Mouse (Mus musculus) adrenal gland, adult 18-20 months (tissue): ENCODE data around the gene Magi1. TPM values are rescaled to one million over a fixed set of nuclear protein-coding genes. Genes with fewer than 3 reads are reported as not detected.
A peak's percentile ranks its signal among the peaks of the same experiment; 100 is the strongest.

ENCODE experiments used
- DNase-seq, 2 experiments: peaks; one replicate each; pipeline ENCODE4 v3.0.0; 2021 to 2022; ENCODE audit warnings: low spot score in 2 of 2
- total RNA-seq, 2 experiments: library from RNA; stranded (reverse); gene quantifications; 1 replicate in 1 of 2; 2 replicates in 1 of 2; pipeline ENCODE4 v1.2.3; 2021

Gene Magi1
- total RNA-seq, 2 experiments from 2014 or later, result 12.5 to 27.9 TPM

- DNase-seq, result no peak
These were observed 120.3 kb downstream of the Magi1 start for GRCm38 (mm10) chr6:94163325-94163995.

GRCm38 (mm10) chr6:94162918-94163317 lies 120.8 kb downstream of the Magi1 start:
- no peak for DNase-seq

GRCm38 (mm10) chr6:94159256-94159655 lies 124.5 kb downstream of the Magi1 start:
- no peak for DNase-seq

GRCm38 (mm10) chr6:94158119-94158848 lies 125.4 kb downstream of the Magi1 start:
- no peak for DNase-seq

GRCm38 (mm10) chr6:94155996-94156395 lies 127.7 kb downstream of the Magi1 start:
- no peak for DNase-seq

GRCm38 (mm10) chr6:94154854-94155601 lies 128.7 kb downstream of the Magi1 start:
- no peak for DNase-seq

GRCm38 (mm10) chr6:94152881-94153280 lies 130.8 kb downstream of the Magi1 start:
- DNase-seq, result no peak

GRCm38 (mm10) chr6:94150876-94151275 lies 132.8 kb downstream of the Magi1 start:
- no peak for DNase-seq

GRCm38 (mm10) chr6:94149800-94150199 lies 133.9 kb downstream of the Magi1 start:
- DNase-seq, result no peak

- DNase-seq, result no peak
These were observed 137.6 kb downstream of the Magi1 start for GRCm38 (mm10) chr6:94146206-94146493.

- peak in 1 of 2 experiments; percentile 68 for DNase-seq
These were observed 138.1 kb downstream of the Magi1 start for GRCm38 (mm10) chr6:94145430-94146205.

- DNase-seq, result no peak
These were observed 141.2 kb downstream of the Magi1 start for GRCm38 (mm10) chr6:94142493-94142892.

- DNase-seq, result no peak
These were observed 142.2 kb downstream of the Magi1 start for GRCm38 (mm10) chr6:94141496-94141895.

GRCm38 (mm10) chr6:94139952-94140414 lies 143.7 kb downstream of the Magi1 start:
- DNase-seq, result no peak

- no peak for DNase-seq
These were observed 147.0 kb downstream of the Magi1 start for GRCm38 (mm10) chr6:94136693-94137092.

- no peak for DNase-seq
These were observed 149.6 kb downstream of the Magi1 start for GRCm38 (mm10) chr6:94134159-94134558.

GRCm38 (mm10) chr6:94131999-94132398 lies 151.7 kb downstream of the Magi1 start:
- no peak for DNase-seq

- no peak for DNase-seq
These were observed 153.3 kb downstream of the Magi1 start for GRCm38 (mm10) chr6:94130389-94130788.

GRCm38 (mm10) chr6:94126763-94127162 lies 157.0 kb downstream of the Magi1 start:
- DNase-seq, result no peak

GRCm38 (mm10) chr6:94125144-94125543 lies 158.6 kb downstream of the Magi1 start:
- DNase-seq, result no peak

GRCm38 (mm10) chr6:94124279-94124678 lies 159.4 kb downstream of the Magi1 start:
- no peak for DNase-seq
